Comparison of ENCODE assay signal across 10 mouse cellular contexts in genomic region chr11:84692638-84693037, GRCm38 (mm10).
A peak's percentile ranks its signal among the peaks of the same experiment; 100 is the strongest.
DNase-seq lines count a peak whose midpoint lies in the region; ATAC-seq lines count a peak whose summit lies in the region.
"Had no signal": no experiment of that assay in that cellular context is flagged by ENCODE, and none has a peak within 500 bp of the region (broad histone marks: within the 10 kb centered on the region; RNA-seq: fewer than 3 reads in every experiment).

No protein-coding gene starts in this region.

- no peak overlapping the region for H3K27ac ChIP-seq in hindbrain, embryonic 11.5 days (ENCODE audit: low read depth, low read length)
- no peak overlapping the region for H3K27ac ChIP-seq in hindbrain, embryonic 12.5 days
- H3K27ac ChIP-seq in kidney, embryonic 16.5 days (ENCODE audit: low read length): no peak overlapping the region

- H3K4me1 ChIP-seq in hindbrain, embryonic 11.5 days (replicated peaks; ENCODE audit: control insufficient read depth, insufficient read depth, low read length): no peaks in the 10 kb centered on the region
- H3K4me1 ChIP-seq in hindbrain, embryonic 12.5 days: peaks cover 34% of the 10 kb centered on the region
- H3K4me1 ChIP-seq in kidney, embryonic 16.5 days (ENCODE audit: insufficient read depth, low read length): peaks cover 9% of the 10 kb centered on the region
- H3K4me1 ChIP-seq: megakaryocyte, embryonic 14.5 days had no signal

- no peaks in the 10 kb centered on the region for H3K9me3 ChIP-seq in hindbrain, embryonic 11.5 days (ENCODE audit: control insufficient read depth, low read length)
- no peaks in the 10 kb centered on the region for H3K9me3 ChIP-seq in hindbrain, embryonic 12.5 days (replicated peaks)
- H3K9me3 ChIP-seq in kidney, embryonic 16.5 days (ENCODE audit: low read length): 0 out of 2 replicates have a peak, but pooled peaks cover 3% of the 10 kb centered on the region
- H3K9me3 ChIP-seq: megakaryocyte, embryonic 14.5 days had no signal

- peak; percentile 16 for DNase-seq in hindbrain, embryonic 11.5 days (ENCODE audit: low spot score)
- peak; percentile 19 for DNase-seq in ES-CJ7 (ENCODE audit: low read depth, low spot score)
- peak; percentile 56 for DNase-seq in c-Kit-positive CD71-positive TER-119-negative erythroid progenitor cells, embryonic 14.5 days (ENCODE audit: low read depth)
- DNase-seq in lung, postnatal 14 days: peak; percentile 8
- no peak for DNase-seq in kidney, adult 18-20 months
- DNase-seq: cerebellum, adult 11 months had no signal

- ATAC-seq in hindbrain, embryonic 11.5 days (ENCODE audit: low FRiP score): no peak
- ATAC-seq in hindbrain, embryonic 12.5 days (ENCODE audit: low FRiP score): no peak
- no peak for ATAC-seq in megakaryocyte, adult 5-6 weeks (ENCODE audit: poor library complexity, severe bottlenecking)
- ATAC-seq in kidney, embryonic 16.5 days (ENCODE audit: low FRiP score, low TSS enrichment): no peak

- H3K36me3 ChIP-seq in hindbrain, embryonic 11.5 days (ENCODE audit: control insufficient read depth, insufficient read depth, low read length): no peaks in the 10 kb centered on the region
- H3K36me3 ChIP-seq in hindbrain, embryonic 12.5 days: no peaks in the 10 kb centered on the region
- H3K36me3 ChIP-seq in kidney, embryonic 16.5 days (ENCODE audit: insufficient read depth, low read length): no peaks in the 10 kb centered on the region

- no peak overlapping the region for H3K4me2 ChIP-seq in hindbrain, embryonic 11.5 days (replicated peaks; ENCODE audit: low read depth, low read length)
- no peak overlapping the region for H3K4me2 ChIP-seq in hindbrain, embryonic 12.5 days (replicated peaks)
- H3K4me2 ChIP-seq in kidney, embryonic 16.5 days (replicated peaks; ENCODE audit: low read depth, low read length): no peak overlapping the region

- no peak overlapping the region for H3K9ac ChIP-seq in hindbrain, embryonic 11.5 days (ENCODE audit: low read depth, low read length)
- H3K9ac ChIP-seq in hindbrain, embryonic 12.5 days: no peak overlapping the region
- H3K9ac ChIP-seq in kidney, embryonic 16.5 days (replicated peaks; ENCODE audit: low read length): no peak overlapping the region

- no peaks in the 10 kb centered on the region for H3K27me3 ChIP-seq in hindbrain, embryonic 11.5 days (ENCODE audit: control insufficient read depth, insufficient read depth, low read length)
- no peaks in the 10 kb centered on the region; the same call in 1 of the 2 replicates for H3K27me3 ChIP-seq in hindbrain, embryonic 12.5 days
- H3K27me3 ChIP-seq in kidney, embryonic 16.5 days (ENCODE audit: insufficient read depth, low read length): no peaks in the 10 kb centered on the region

- 28% methylated on average over 10 of the region's 10 CpGs for WGBS in hindbrain, embryonic 11.5 days
- WGBS in hindbrain, embryonic 12.5 days: 12% methylated on average over 10 of the region's 10 CpGs
- WGBS in kidney, embryonic 16.5 days: 11% methylated on average over 10 of the region's 10 CpGs

- H3K4me3 ChIP-seq in hindbrain, embryonic 11.5 days (ENCODE audit: low read depth, low read length): no peak overlapping the region
- no peak overlapping the region for H3K4me3 ChIP-seq in hindbrain, embryonic 12.5 days
- no peak overlapping the region for H3K4me3 ChIP-seq in kidney, embryonic 16.5 days (ENCODE audit: low read length)
- H3K4me3 ChIP-seq: megakaryocyte, embryonic 14.5 days had no signal
